Mouse (Mus musculus) heart, postnatal 14 days (tissue): Measurements from ENCODE around the gene Yap1. TPM values are rescaled to one million over a fixed set of nuclear protein-coding genes. Genes with fewer than 3 reads are reported as not detected.

Experiments
- DNase-seq, 2 experiments: peaks; one replicate each; pipeline ENCODE4 v3.0.0; 2021 to 2022
- intact Hi-C: fragments of 180-260 bp; cut with DNase I; formaldehyde crosslinking; loops from one replicate; pipeline ENCODE4 v1.15.1; 2025
- total RNA-seq, 2 experiments: library from RNA; stranded (reverse); gene quantifications; 2 replicates each; pipeline ENCODE4 v1.2.3; 2021

The Yap1 gene
- total RNA-seq, 2 experiments from 2014 or later, result 60.9 to 63.1 TPM

DNA sequence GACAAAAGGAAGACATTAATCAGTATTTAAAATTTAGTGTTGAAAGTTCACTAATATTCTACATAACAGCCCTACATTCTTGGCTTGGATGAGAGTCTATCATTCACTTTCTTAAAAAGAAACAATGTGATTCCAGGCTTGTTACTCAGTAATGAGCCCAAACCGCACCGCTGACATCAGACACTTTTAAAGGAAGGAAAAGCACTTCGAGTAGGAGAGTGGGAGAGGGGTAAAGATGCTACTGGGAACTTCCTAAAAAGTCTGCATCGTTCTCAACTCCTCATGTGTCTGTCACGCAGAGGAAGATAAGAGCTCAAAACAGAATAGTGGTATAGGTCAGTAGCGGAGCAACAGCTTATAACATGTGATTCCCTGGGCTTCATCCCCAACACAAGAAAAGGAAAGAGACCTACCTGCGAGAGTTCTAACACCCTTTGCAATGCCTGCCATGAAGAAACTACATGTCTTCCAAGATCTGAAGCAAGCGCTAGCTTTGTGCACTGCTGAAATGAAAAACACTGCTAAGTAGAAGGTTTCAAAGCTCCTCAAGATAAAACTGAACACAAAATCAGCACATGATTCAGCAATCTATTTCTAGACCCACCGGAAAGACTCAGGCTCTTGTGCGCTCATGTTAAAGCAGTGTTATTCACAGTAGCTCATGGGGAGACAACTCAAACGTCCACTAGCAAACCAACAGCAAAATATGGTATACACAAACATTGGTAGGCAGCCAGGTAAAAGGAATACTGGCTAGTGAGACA lies 25.1 kb downstream of the Yap1 start:
- DNase-seq, result no peak
- intact Hi-C loops, result no loop called here

DNA sequence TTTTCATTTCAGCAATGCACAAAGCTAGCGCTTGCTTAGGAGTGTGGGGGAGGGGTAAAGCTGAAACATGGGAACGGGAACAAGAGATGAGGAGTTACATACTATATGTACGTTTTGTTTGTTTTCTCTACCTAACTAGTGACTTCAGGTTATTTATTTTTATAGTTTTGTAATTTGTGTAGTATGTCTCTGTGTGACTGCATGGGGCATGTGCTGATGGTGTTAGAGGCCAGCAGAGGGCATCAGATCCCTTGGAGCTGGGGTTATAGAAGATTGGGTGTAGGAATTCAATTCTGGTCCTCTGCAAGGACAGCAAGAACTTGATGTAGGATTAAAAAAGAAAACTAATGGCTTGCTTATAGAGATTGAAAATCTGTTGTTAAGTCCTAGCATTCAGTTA lies 25.9 kb downstream of the Yap1 start:
- no peak for DNase-seq
- intact Hi-C loops, result no loop called here

DNA sequence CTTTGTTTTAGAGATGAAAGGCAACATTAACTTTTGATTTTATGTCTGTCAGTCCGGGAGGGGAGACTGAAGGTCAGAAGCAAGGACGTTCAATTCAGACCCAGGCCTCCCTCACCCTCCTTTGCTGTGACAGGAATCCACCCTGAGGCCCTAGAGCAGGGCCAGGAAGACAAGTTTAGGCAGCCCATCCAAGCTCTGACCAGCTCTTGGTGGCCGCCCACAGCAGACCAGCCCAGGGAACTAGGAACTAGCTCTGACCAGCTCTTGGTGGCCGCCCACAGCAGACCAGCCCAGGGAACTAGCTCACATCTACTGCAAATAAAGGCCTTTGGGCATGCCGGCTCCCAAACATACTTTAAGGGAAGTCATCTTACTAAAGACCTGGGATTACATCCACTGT lies 26.8 kb downstream of the Yap1 start:
- intact Hi-C loops, result no loop called here
- DNase-seq, result no peak

DNA sequence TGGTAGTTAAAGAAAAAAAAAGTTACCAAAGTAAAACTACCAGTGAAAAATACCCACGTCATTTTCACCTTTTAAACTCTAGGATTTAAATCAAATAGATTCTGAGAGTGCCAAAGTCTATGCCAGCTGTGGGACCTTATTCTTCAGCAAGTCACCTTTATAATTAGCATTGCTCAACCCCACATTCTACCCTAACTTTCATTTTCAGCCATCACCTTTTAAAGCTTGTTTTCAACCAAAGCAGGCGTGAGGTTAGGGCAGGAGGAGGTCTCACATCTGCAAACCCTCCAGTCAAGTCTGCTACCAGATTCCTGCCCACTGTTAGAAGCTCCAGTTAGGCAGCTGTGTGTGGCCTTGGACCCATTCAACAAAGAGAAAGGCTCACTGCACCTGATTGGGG lies 32.4 kb downstream of the Yap1 start:
- intact Hi-C loops, result no loop called here
- no peak for DNase-seq

DNA sequence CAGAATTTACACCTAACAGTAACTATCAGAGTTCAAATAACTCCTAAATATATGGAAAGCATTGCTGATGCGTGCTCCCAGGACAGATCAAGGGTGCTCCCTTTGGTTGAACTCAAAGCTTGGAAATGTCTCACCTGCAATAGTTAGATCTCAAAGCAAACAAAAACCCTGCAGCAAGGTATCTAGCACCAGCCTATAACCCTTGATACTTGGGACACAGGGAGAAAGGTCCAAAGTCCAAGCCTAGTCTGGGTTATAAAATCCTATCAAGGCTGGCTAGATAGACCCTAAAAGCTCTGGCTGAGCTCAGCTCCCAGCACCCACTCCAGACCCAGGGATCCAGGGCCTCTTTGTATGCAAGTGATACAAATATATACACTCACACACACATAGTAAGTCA lies 36.4 kb downstream of the Yap1 start:
- intact Hi-C loops, result no loop called here
- DNase-seq, result no peak

DNA sequence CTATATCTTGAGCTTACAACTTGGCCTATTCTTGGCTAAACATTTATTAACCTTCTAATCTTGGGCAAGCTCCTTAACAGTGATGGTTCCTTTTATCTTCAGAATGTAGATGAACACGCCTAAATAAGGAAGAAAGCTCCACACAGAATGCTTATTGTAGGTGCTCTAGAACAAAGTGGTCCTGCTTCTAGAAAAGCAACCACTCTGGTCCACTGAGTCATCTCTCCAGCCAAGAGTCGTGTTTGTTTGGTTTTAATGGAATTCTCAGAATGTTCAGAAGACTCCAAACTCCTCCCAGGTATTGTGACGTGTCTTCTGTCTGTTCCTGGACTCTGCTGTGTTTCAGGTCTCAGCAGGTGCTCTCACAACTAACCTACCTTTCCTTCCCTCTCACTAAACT lies 38.8 kb downstream of the Yap1 start:
- no peak for DNase-seq
- intact Hi-C loops, result no loop called here

DNA sequence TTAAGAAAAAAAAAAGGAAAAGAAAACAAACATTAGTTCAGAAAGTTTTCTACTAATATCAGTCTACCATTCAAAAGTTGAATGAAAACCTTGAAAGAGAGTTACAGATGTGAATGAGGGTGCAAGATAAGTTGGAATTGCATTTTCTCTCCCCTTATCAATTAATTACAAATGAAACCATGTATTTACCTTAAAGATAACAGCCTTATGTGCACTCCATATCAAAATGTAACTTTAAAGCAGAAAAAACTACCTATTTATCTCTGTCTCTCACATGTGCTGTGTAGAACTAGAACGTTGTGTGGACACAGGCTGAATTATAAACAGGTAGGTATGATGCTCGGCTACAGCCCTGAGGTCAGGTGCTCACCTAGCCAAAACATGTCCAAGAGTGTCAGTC lies 40.5 kb downstream of the Yap1 start:
- intact Hi-C loops, result loop anchor here (5.0 kb wide), 1 partner anchor 38 kb away; the partner anchor contains the start of gene Yap1
- DNase-seq, result no peak

DNA sequence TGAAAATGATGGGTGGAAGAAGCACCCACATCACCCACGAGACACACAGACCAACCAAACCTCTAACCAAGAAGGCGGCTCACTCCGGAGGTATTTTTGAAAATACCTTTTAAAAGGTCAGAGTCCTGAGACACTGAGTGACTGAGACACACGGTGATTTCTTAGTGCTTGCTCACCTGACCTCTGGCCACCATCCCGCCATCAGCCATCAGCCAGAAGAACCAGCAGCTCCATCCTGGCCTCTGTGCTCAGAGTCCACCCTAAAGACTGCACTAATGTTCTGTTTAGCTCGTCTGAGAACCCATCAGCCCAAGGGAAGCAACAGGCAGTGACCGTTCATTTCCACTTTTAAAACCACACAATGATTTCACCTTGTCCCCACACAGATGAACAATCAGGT lies 41.5 kb downstream of the Yap1 start:
- no peak for DNase-seq
- intact Hi-C loops, result loop anchor here (5.0 kb wide), 1 partner anchor 39 kb away; the partner anchor contains the start of gene Yap1

DNA sequence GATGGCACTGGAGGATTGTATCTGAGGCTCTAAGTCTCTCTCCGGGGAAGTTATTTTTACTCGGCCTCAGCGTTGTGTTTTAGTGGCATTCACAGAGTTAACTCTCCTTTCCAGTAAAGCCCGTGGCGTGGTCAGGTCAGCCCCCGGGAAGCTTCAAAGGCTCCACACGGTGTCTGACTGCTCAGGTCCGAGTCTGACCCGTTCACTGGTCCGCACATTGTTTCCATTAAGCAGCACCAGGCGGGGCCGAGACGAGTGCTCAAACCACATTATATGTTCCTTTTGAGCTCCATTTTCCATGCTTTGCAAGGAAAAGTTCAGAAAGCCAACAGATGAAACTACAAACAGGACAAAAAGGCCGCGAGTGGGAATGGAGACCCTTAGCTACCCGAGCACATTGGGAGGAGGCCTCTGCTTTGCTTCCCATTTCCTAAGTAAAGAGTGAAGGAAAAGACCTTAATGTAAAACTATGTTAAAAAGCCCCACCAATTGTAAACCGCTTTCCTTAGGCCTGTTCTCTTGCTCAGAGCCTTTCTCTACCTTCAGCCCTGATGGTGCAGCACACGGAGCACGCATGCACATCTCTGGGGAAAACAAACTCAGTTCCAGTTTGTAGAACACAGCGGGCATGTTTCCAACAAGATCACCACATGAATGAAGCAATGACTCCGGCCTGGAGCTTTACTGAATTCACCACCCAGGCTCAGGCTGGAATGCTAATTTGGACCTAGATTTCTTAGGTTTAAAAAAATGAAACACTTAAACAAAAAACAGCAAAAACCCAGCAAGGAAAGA lies 42.8 kb downstream of the Yap1 start:
- intact Hi-C loops, result loop anchor here (5.0 kb wide), 1 partner anchor 41 kb away; the partner anchor contains the start of gene Yap1
- DNase-seq, result peak; percentile 40 to 57

DNA sequence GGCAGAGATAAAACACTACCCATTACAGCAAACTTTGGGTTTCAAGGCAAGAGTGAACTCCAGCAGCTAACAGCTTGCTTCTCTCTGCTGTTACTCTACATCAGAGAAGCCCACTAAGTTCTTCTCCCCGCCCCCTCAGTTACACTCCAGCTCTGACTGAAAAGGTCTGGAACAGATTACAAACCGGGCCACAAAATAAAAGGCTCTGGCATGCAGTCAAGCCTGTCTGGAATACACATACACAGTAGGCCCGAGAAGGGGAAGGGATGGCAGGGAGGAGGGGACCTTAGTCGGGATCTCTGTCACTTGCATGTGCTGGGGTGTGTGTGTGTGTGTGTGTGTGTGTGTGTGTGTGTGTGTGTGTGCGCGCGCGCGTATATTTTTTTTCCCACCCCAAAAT lies 44.0 kb downstream of the Yap1 start:
- intact Hi-C loops, result loop anchor here (5.0 kb wide), 1 partner anchor 42 kb away; the partner anchor contains the start of gene Yap1
- peak; percentile 58 to 70 for DNase-seq

DNA sequence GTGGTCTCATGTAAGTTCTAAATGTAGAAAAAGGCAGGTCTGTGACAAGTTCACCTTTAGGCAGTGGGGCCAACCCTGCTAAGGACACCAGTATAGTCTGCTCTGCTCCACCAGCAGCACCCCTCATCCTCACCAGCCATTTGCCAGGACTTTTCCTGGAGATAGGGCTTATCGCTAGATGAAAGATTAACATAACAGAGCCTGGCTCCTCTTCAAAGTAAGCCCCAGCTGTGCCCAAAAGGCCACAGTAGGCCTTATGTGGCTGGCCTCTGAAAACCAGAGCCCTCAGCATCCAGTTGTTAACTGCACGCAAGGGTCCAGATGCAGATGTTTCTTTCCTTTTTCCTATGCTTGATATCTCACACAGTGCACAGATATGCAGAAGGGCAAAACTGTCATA lies 45.1 kb downstream of the Yap1 start:
- intact Hi-C loops, result no loop called here
- no peak for DNase-seq

DNA sequence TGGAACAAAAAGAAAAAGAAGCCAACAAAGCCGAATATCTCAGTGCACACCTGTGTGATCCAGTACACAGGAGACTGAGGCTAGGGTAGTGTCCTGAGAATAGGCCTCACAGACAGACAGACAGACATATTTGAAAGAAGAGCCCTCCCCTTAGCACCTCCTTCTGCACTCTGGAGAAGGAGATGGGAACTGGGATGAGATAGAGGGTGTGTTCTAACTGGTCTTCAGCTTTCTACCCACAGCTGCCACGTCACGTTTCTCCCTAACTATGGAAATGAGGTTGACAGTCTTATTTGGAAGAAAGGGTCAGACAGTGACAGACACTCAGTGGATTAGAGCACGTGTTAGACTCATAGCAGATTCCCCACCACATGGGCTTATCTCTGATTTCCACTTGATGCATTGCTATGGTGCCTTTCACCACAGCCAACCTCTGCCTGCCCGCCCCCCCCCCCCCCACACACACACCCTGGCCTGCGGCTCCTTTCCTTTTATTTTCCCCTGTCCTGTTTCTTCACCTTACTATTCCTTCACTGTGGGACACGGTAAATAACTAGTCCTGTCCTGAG lies 46.3 kb downstream of the Yap1 start:
- intact Hi-C loops, result no loop called here
- no peak for DNase-seq

DNA sequence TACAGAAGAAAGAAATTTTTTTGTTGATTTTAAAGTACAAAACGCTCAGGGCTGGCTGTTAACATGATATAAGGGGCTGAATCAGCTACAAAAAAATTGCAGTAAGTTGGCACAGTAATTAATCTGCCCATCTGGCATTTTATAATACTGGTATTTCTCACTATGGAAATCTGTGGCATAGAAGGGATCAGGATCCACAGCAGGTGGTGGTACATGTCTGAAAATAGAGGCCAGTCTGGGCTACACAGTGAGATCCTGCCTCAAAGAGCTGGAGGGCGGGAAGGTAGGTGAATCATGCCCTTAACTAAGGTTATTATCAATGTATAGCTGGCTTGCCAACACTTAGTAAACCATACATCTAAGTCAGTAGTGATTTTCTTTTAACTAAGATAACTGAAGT lies 47.0 kb downstream of the Yap1 start:
- DNase-seq, result no peak
- intact Hi-C loops, result no loop called here

DNA sequence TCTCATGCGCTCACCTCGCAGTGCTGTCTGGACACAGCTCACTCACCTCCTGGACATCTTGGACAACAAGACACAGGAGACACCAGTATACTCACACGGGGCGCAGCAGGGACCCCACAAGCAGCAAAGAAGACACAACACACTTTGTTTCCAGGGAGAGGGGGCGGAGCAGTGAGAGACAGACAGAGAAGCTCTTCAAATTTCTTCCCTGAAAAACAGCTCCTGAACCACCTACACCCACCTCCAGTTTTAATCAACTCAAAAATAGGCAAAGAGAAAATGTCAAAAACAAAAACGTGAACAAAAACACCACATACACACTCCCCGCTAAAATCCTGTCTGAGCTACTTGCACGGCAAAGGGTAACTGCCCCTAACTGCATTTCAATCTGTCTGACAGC lies 48.0 kb downstream of the Yap1 start:
- intact Hi-C loops, result no loop called here
- no peak for DNase-seq

DNA sequence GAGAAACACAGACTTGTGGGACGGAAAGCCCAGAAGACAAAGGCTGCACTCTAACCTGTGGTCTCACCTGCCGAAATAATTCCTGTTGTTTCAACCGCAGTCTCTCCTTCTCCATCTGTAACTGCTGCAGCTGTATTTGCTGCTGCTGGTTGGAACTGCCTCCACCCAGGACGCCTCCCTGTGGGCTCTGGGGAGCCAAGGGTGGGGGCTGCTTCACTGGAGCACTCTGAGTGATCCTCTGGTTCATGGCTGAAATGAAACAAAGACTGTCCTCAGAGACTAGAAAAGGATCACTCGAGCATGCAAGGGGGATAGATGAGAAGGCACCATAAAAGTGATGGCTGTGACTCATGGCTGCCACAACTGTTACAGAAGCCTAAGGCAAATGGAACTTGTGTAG lies 51.5 kb downstream of the Yap1 start:
- intact Hi-C loops, result no loop called here
- DNase-seq, result no peak

DNA sequence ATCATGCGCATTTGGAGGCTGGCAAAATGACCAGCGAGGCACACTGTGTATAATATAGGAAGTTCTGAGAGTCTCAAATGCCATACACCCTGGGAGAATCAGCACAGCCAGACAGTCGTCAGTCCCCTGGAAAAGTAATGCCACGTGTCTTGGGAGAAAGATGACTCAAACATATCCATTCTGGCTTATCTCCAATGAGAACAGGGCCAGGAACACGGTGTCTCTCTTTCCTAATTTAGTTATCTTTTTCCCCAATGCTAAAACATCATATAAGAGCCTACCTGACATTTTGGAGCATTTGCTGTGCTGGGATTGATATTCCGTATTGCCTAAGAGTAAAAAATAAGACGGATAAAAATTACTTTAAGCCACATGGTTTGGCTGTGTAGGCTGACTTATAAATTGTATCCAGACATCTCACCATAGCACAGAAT lies 54.2 kb downstream of the Yap1 start:
- DNase-seq, result no peak
- intact Hi-C loops, result no loop called here

DNA sequence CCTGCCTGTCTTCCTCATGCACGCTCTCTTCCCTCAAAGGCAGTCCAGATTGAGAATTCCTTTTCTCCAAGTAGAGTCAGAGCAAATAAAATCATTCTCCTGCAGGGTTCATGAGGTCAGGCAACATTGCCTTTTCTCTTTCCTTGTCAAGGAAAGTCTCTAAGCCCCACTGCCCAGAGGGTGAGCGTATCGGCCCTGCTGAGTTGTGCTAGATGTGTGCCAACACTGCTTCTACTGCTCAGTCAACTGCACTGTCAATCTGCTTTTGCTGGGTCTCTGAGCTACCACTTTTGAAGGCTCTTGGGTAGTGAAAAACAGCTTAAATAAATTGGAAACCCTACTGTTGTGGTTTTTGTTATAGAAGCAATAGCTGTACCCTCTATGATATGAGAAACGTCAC lies 56.5 kb downstream of the Yap1 start:
- no peak for DNase-seq
- intact Hi-C loops, result no loop called here

DNA sequence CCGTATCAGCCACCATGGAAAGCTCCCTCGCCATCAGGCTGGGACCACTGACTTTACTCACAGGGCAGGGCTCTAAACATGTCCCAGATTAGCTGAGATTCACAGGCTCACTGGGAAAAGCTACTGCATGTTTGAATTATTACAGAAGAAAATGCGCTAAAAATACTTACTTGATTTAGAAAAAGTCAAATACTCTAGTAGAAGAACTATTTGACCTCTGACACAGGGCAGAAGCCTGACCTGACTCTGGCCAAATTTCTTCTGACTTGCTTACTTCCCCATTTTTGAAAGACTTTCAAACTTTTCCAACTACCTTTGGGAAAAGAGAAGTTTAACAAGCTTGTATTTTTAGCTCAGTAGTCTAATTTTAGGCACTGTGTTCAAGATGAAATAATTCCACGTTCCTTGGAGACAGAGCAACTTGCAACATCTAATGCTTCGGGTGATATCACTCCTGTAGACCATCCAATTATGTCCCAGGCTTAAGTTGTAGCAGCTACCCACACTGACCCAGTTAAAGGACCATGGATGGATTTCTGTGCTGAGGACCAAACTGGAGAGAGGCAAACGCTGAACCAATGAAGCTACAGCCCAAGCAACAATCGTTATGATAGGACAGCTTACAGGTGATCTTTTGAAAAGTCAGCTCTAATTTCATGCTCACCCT lies 60.5 kb downstream of the Yap1 start:
- no peak for DNase-seq
- intact Hi-C loops, result no loop called here

DNA sequence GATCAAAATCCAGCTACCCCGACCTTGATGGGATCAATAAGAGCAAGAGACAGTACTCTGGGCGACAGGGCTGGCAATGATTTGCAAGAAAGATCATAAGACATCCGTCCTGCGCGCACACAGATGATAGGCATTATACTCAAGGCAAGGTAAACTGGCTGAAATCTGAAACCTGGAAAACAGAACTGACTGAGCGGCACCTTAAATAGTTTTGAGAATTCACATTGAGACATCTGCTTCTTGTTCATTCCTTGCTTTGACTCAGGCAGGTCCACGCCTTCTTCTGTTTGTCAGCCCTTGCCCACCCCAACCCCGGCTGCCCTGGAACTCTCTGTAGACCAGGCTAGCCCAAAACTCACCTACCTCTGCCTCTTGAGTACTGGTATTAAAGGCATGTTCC lies 61.7 kb downstream of the Yap1 start:
- no peak for DNase-seq
- intact Hi-C loops, result no loop called here

DNA sequence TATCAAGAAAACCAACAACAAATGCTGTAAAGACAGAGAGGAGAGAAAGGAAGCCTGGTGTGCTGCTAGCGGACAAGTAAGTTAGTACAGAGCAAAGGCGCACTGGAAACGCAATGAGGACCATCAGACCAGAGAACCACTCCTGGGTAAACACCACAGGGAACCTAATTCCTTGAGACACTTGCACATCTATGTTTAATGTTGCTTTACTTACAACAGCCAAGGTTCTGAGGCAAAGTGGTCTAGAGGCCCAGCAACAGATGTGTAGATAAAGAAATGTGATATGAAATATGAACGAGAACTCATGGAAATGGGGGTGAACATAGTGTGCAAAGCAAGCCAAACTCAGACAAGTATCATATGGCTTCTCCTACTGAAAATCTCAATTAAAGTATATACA lies 64.3 kb downstream of the Yap1 start:
- no peak for DNase-seq
- intact Hi-C loops, result no loop called here

DNA sequence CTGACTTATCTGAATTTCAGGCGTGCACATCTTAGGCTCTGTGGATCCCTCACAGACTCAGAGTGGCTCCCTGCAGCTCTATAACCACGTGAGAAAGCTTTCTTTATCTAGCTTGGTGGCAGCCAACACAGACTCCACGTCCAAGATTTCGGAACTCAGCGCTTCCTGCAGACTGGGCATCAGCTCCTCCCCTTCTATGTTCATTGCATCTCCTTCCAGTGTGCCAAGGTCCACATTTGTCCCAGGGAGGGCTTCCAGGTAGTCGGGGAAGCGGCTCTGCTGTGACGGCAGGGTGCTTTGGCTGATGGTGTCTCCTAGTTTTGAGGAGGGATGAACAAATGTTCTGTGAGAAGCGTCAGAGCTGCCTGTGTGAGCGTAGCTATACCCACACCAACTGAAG lies 70.0 kb downstream of the Yap1 start:
- DNase-seq, result no peak
- intact Hi-C loops, result no loop called here
